Mouse (Mus musculus) thymus, adult 2 months (tissue): Measurements from ENCODE around the gene Gm11172. TPM values are rescaled to one million over a fixed set of nuclear protein-coding genes. Genes with fewer than 3 reads are reported as not detected.

Source experiments
- DNase-seq: peaks from one replicate; pipeline ENCODE4 v3.0.0; 2021
- H3K27ac ChIP-seq: fragments of 200-500 bp; 2 replicates; pipeline ENCODE4 v1.5.1; 2012; ENCODE audit warnings: low read length, control low read depth; ENCODE audit not compliant: control insufficient read depth, insufficient read depth
- H3K27me3 ChIP-seq: fragments of 200-500 bp; 2 replicates; pipeline ENCODE4 v1.6.1; 2012; ENCODE audit warnings: mild to moderate bottlenecking, low read length, moderate library complexity, mixed read lengths; ENCODE audit not compliant: control insufficient read depth, insufficient read depth
- H3K36me3 ChIP-seq: fragments of 200-500 bp; 2 replicates; pipeline ENCODE4 v1.6.1; 2012; ENCODE audit warnings: mild to moderate bottlenecking, low read length, moderate library complexity; ENCODE audit not compliant: control insufficient read depth, insufficient read depth
- H3K4me1 ChIP-seq: fragments of 200-500 bp; replicated peaks from 2 replicates; pipeline ENCODE4 v1.6.1; 2012; ENCODE audit warnings: low read length; ENCODE audit not compliant: control insufficient read depth, insufficient read depth
- H3K4me3 ChIP-seq: fragments of 200-500 bp; 2 replicates; pipeline ENCODE4 v1.5.1; 2012; ENCODE audit warnings: mild to moderate bottlenecking, low read length, control low read depth, moderate library complexity; ENCODE audit not compliant: control insufficient read depth, insufficient read depth
- CTCF ChIP-seq: fragments of 200-500 bp; IDR thresholded peaks from 2 replicates; pipeline ENCODE4 v1.5.1; 2012; ENCODE audit warnings: mild to moderate bottlenecking, control low read depth, low read length, moderate library complexity, borderline replicate concordance; ENCODE audit not compliant: control insufficient read depth, poor library complexity, insufficient read depth; ENCODE audit errors: extremely low read depth
- POLR2A ChIP-seq: fragments of 200-500 bp; IDR thresholded peaks from 2 replicates; pipeline ENCODE4 v1.6.1; 2012; ENCODE audit warnings: mild to moderate bottlenecking, low read length, control low read depth, moderate library complexity; ENCODE audit not compliant: control insufficient read depth, poor library complexity, insufficient read depth; ENCODE audit errors: extremely low read depth
- WGBS: fragments of 180-500 bp; shearing (Covaris S2); methylation state at CpG from one replicate; pipeline ENCODE4 v1.1.7; 2018; 5-methylcytosine and 5-hydroxymethylcytosine counted together
- polyA plus RNA-seq: library from polyadenylated mRNA; depleted of rRNA; stranded (reverse); fragments of >200 nt; gene quantifications from 2 replicates; pipeline ENCODE4 v1.2.3, GENCODE M21; 2012; rRNA removed

Gm11172 gene
- not detected in 2 replicates for polyA plus RNA-seq

- H3K4me3 ChIP-seq = no peak within 1 kb of the TSS
- 19% methylated on average over 2 of the region's 2 CpGs for WGBS
- no peak for DNase-seq
- H3K27ac ChIP-seq = peak within 1 kb of the TSS; percentile 35; the same call in 1 of the 2 replicates
- no peak for TF ChIP-seq CTCF
- TF ChIP-seq POLR2A = no peak
- H3K27me3 ChIP-seq = no peaks in the 10 kb centered on the region
- H3K36me3 ChIP-seq = no peaks in the 10 kb centered on the region
- peaks cover 58% of the 10 kb centered on the region for H3K4me1 ChIP-seq
Observed at GRCm38 (mm10) chr16:10812865-10813371, at the start of gene Gm11172. Gene Gm11172, plus strand, starts transcription at chr16:10812915.

DNA sequence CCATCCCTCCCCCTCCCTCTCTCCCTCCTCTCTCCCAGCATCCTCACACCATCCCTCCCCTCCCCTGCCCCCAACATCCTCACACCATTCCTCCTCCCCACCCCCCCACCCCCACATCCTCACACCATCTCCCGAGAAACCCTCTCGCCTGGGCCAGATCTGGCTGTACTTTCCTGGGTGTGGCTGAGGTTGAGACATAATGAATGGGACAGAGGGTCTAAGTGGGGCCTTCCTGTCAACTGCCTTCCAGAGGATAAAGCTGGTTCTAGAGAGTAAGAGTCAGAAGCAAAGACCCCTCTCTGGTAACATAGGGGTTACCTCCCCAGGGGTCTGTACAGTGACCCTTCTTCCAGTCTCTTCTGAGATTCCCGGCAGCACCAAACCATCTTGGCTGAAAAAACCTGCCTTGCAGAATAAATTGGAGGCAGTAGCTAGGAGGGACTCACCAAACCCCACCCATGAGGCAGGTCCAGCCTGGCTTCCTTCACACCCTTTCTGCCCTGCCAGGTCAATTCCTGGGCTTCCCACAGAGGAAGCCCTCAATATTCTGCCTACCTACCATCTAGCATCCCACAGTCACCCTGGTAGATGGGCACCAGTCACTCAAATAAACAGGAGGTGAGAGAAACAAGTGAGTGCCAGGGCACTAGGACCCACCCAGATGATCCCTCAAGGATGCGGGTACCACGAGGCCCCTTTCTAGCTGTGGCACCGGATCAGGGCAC, 49.0 kb upstream of the Gm11172 start:
- no peak for TF ChIP-seq CTCF
- TF ChIP-seq POLR2A = no peak
- no peak overlapping the region for H3K27ac ChIP-seq

DNA sequence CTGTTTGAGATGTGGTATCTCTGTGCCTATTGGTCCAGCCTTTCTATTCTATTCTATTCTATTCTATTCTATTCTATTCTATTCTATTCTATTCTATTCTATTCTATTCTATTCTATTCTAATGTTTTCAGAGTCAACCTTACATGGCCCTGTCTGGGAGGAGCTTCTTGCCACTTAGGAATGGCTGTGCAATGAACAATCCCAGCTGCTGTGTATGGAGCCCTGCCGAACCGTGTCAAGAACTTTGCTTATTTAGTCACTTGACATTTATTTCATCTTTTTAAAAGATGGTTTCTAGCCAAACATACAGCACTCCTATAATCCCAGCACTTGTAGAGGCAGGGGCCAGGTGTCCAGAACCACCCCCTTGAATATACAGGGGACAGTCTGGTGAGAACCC, 48.4 kb upstream of the Gm11172 start:
- H3K36me3 ChIP-seq = no peaks in the 10 kb centered on the region
- TF ChIP-seq POLR2A (no peak), CTCF (no peak)
- no peaks in the 10 kb centered on the region for H3K27me3 ChIP-seq
- 42% methylated on average over 2 of the region's 2 CpGs for WGBS
- no peak overlapping the region for H3K27ac ChIP-seq
- H3K4me3 ChIP-seq = no peak overlapping the region
- H3K4me1 ChIP-seq = peaks cover 37% of the 10 kb centered on the region
- no peak for DNase-seq

More for the DNA sequence above, 49.0 kb upstream of the Gm11172 start:
- 83% methylated on average over 6 of the region's 6 CpGs for WGBS
- DNase-seq = no peak
- no peak overlapping the region for H3K4me3 ChIP-seq
- peaks cover 31% of the 10 kb centered on the region for H3K4me1 ChIP-seq
- no peaks in the 10 kb centered on the region for H3K27me3 ChIP-seq
- no peaks in the 10 kb centered on the region for H3K36me3 ChIP-seq

DNA sequence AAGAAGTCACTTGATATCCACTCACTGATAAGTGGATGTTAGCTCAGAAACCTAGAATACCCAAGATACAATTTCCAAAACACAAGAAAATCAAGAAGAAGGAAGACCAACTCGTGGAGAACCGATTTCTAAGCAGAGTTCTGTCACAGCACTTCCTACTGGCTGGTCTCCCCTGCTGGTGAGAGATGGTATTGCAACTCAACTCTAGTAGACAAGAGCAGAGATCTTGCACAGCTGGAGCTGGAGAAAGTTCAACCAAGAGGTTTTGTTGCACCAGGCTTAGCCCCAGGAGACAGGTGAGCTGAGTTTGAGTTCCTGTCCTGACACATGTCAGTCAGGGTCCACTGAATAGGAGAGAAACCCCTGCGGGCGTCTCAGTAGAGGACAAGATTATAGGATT, 45.6 kb upstream of the Gm11172 start:
- DNase-seq = peak; percentile 90
- H3K27me3 ChIP-seq = no peaks in the 10 kb centered on the region
- TF ChIP-seq POLR2A (no peak), CTCF (no peak)
- peaks cover 47% of the 10 kb centered on the region for H3K4me1 ChIP-seq
- 44% methylated on average over 4 of the region's 4 CpGs for WGBS
- no peak overlapping the region for H3K4me3 ChIP-seq
- no peaks in the 10 kb centered on the region for H3K36me3 ChIP-seq
- H3K27ac ChIP-seq = no peak overlapping the region

GRCm38 (mm10) chr16:10768821-10769220, 43.9 kb upstream of the Gm11172 start:
- no peak for DNase-seq
- Histone ChIP-seq H3K27me3 (no peaks in the 10 kb centered on the region), H3K36me3 (no peaks in the 10 kb centered on the region), H3K4me3 (no peak overlapping the region), H3K4me1 (peaks cover 60% of the 10 kb centered on the region), H3K27ac (no peak overlapping the region; the same call in 1 of the 2 replicates)
- 17% methylated on average over 9 of the region's 9 CpGs for WGBS
- TF ChIP-seq POLR2A = no peak
- TF ChIP-seq CTCF = no peak

- H3K27ac ChIP-seq = peak overlapping the region; percentile 80
- 3% methylated on average over 2 of the region's 2 CpGs for WGBS
Observed at GRCm38 (mm10) chr16:10769661-10770060, 43.1 kb upstream of the Gm11172 start.

More at GRCm38 (mm10) chr16:10769661-10770060, 43.1 kb upstream of the Gm11172 start:
- DNase-seq = peak; percentile 77
- TF ChIP-seq POLR2A (peak; percentile 18; the same call in 1 of the 2 replicates), CTCF (no peak)
- Histone ChIP-seq H3K36me3 (no peaks in the 10 kb centered on the region), H3K27me3 (no peaks in the 10 kb centered on the region), H3K4me1 (peaks cover 66% of the 10 kb centered on the region), H3K4me3 (no peak overlapping the region)
